Mouse (Mus musculus): ENCODE results near the gene Clrn1. TPM values are rescaled to one million over a fixed set of nuclear protein-coding genes. Genes with fewer than 3 reads are reported as not detected.
"Not testable (repeated sequence)": the region's sequence is repeated elsewhere in the genome, so short reads cannot be mapped to it uniquely, and the experiment has no call there.

Gene Clrn1
- not detected for total RNA-seq (2021)
- long read RNA-seq, experiment 1, result 0 reads
- long read RNA-seq, experiment 2, result 0 reads

DNA sequence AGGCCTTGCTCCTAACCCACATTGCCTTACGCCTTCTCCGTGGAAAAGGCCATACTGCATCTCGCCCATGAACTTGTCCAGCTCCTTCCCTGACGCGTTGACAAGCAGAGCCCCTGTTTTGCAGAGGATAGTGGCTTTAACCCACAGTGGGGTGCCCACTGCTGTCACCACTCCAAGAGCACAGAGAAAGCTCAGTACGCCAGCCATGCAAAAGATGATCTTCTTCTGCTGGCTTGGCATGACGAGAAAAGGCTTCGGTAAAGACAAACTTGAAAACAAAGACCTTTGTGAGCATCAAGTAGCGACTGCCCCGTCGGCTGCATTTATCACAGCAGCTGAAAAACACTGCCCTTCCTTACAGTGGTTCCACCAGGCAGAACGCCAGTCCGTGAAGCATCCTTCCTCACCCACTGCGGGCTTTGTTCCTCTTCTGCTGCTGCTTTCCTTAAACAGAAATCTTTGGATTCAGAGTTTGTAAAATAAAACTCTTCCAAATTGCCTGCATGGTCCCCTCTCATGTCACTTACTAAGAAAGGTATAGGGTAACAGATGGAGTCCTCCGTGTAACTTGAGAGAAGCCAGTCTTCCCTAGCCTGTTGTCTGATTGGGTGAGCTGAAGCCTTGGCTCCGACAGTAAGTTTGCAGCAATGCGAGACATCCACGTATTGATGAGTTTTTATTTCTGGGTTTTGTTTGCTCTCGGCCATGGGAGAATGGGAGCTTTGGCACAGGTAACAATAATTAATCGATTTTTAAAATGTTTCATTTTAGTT lies at the start of gene Clrn1:
Gene Clrn1, minus strand, starts transcription at position 540 of the 773 bp plus-strand sequence.
- intact Hi-C loops (cut with DNase I; ENCODE audit: low total_unique reads), result no loop called here
- no peak for DNase-seq

DNA sequence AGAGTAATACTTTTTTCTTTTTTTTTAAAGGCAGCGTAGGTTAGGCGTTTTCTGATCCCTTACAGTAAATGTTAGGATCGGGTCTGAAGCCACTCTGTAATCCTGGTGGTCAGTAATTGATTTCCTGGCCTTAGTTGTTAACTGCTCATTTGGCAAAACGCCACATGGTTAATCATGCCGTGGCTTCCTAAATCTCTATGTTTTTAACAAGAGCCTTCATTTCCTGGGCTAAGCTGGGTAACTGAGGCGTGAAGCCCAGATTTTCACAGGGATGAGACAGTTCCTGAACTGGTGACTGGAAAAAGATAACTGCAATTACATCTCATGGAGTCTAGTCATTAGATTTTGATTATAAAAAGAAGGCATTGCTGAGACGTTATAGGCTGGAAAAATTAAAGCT lies 38.9 kb upstream of the Clrn1 start:
- DNase-seq, result no peak
- intact Hi-C loops (cut with DNase I; ENCODE audit: low total_unique reads), result no loop called here

DNA sequence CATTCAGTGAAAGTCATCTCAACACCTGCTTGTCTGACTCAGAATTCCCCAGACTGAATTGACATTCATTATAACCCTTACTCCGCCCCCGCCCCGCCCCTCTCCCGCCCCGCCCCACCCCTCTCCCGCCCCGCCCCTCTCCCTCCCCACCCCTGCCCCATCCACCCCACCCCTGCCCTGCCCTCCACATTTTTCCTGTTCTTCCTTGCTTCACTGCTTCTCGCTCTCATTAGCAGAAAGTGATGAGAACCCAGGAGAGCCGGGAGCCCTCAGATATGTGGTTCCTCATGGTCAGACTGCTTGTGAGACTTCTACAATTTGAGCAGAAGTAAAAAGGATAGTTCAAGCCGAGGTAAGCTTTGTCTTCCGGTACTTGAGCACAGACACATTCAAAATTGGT lies 38.0 kb upstream of the Clrn1 start:
- DNase-seq, result no peak
- intact Hi-C loops (cut with DNase I; ENCODE audit: low total_unique reads), result no loop called here

DNA sequence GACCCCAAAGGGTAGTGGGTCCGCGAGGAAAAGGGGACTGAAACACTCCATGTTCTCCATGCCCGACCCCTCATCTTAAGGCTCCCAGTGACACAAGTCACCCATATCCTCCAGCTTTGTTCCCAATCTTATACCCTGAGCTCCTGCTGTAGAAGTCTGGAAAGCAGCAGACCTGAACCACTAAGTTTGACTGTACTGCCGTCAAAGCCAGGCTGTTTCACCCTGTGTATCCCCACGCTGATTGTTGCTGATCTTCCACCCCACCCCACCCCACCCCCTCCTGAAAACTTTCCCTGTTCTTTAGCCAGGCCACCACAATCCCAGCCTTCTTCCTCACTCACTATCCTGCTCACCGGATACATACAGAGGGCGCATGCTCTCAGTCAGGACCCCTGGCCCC lies 37.5 kb upstream of the Clrn1 start:
- intact Hi-C loops (cut with DNase I; ENCODE audit: low total_unique reads), result no loop called here
- no peak for DNase-seq

DNA sequence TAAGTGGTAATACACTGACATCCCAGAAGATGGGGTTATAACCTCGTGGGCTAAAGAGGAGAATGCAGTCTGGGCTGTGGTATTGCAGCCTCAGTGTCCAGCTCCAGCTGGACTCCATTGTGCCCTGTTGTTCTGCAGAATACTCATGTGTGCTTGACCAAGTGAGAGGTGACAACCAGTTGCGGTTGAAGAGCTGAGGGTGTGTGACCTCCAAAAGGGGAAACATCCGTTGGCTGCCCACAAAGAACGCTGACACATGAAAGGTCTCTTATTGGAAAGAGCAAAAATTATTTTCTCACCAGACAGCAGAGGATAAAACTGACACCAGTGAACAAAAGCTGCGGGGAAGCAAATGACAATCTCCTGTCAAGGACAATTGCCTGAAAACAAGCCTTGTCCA lies 36.2 kb upstream of the Clrn1 start:
- intact Hi-C loops (cut with DNase I; ENCODE audit: low total_unique reads), result no loop called here

DNA sequence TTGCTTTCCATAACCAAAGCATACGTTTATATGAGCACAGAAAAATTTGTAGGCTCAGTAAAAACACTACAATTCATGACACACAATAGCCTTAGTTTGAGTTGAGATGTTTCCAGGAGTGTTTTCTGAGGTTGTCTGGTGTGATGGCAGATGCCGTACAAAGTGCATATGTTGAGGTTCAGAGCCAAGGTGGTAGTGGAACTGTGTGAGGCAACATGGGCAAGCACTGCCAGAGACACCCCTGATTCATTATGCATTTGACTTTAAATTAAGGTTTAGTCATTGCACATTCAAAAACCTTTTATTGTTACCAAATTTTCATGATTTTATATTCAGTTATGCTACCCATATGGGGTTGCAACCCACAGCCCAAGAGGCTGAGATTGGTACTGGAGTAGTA lies 19.5 kb upstream of the Clrn1 start:
- intact Hi-C loops (cut with DNase I; ENCODE audit: low total_unique reads), result no loop called here

More for the DNA sequence above, 36.2 kb upstream of the Clrn1 start:
- no peak for DNase-seq

DNA sequence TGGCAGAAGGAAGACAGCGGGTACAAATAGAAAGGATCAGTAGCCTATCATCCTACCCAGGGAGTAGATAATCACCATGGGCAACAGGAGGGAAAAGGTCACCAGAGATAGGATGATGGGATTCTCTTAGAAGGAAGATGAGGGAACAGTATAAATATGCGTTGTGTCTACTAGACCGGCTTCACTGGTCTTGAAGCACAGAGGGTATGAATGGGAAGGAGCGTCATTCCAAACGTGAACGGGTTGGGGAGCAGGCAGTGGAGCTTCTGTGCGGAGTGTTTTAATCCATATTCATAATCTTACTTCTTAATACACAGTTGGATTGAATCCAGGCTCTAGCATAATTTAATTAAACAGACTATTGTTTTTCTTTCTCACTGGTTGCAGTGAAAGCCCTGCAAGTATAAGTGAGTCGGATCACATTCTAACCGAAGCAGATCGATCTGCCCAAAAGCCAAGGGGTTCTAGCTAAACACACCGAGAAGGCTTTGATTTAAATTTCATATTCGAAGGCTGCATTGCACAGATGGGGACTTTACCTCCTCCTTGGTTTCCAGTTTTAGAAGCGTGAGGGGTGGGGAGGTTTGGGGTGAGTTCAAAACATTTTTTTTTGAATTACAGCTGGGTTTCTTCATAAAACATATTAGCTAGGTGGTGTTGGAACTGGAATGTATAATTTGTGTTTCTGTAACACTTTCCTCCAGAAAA lies 17.1 kb upstream of the Clrn1 start:
- intact Hi-C loops (cut with DNase I; ENCODE audit: low total_unique reads), result no loop called here

More for the DNA sequence above, 19.5 kb upstream of the Clrn1 start:
- no peak for DNase-seq

DNA sequence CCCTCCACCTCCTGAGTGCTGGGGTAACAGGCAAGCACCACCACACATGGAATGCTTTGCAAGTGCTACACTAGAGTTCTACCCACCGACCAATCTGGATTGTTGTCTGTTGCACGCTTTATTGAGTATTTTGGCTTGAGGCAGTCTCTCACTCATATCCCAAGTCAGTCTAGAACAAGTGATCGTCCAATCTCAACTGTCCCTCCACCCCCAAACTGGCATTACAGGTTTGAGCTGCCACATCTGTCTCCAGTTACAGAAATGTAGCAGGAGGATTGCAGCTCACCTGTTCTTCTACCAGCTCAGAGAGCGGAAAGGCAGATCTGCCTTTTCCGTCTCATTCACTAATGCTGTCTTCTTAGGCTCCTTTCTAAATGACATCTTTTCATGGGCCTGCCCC lies 10.0 kb upstream of the Clrn1 start:
- intact Hi-C loops (cut with DNase I; ENCODE audit: low total_unique reads), result no loop called here
- no peak for DNase-seq

More for the DNA sequence above, 17.1 kb upstream of the Clrn1 start:
- no peak for DNase-seq

DNA sequence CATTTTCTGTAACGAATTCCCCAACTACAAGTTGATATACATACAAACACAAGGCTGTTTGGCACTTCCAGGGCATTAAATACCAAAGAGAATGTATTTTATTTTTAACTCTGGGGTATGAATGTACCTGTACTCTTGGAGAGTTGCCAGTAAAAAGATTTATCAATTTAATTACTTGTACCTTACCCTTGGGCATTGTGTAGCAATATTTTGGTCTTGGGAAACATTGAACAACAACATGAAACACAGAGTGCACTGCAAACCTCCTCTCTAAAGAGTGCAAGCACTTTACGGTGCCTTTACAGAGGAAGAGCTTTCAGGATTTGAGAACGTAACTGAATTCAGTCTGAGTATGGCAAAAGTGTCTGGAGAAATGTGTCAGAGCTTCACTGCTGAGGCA lies 9.4 kb upstream of the Clrn1 start:
- intact Hi-C loops (cut with DNase I; ENCODE audit: low total_unique reads), result no loop called here
- no peak for DNase-seq

DNA sequence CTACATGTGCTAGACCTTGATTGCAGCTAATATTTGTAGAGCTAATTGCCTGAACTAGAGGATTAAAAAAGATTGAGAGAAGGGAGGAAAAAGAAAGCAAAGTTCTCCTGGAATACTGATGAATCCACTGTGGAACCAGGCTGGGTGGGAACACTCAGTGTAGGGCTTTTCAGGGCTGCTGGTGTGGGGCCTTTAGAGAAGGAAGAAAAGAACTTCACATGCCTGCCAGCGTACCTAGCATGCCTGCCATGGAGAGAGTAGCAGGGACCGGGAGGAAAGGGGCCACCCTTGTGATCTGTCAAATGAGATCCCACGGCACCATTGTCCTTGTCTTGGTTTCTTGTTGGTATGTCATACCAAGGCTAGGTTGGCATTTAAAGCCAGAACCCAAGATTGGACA lies 4.5 kb upstream of the Clrn1 start:
- DNase-seq, result no peak
- intact Hi-C loops (cut with DNase I; ENCODE audit: low total_unique reads), result no loop called here

DNA sequence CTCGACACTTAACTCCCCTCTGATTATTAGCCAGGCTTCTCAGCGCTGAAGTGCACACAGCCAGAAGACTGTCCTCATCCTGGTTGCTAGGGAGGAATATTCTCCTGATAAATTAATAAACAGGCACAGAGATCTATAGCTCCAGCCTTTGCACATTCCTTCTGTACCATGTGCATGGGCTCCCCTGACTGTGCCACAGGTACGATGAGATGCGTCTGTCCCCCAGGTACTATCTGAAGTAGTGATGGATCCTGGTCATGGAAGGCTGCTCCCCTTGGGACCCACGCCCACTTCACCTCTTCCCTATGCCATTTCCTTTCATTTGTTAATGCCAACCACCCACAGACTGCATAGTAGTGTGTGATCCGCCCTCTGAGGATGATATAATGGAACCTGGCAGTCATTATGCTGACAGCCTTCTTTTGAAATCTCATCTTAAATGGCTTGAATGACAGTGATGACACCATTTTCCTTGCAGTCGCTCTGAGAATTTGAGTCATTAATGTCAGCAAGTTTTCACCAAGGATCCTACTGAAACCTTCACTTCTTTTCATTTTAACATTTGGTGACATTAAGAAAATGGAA lies 3.1 kb upstream of the Clrn1 start:
- no peak for DNase-seq

DNA sequence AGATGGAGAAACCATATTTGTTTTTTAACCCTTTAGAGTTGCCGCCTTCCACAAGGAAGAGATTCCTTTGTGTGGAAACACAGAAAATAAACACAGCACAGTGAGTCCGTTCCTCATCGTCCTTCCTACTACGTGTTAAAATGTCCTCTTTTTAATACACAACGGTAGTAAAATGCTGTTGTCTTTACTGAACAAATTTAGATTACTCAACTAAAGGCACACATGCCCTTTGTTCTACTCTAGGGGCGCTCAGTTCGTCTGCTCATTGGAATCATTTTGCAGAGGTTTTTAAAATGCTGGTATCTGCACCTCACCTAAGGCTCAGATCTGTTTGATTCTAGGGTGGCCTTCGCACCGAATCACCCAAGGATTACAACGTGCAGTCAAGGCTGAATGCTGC lies 2.6 kb upstream of the Clrn1 start:
- no peak for DNase-seq
- intact Hi-C loops (cut with DNase I; ENCODE audit: low total_unique reads), result no loop called here

More for the DNA sequence above, 3.1 kb upstream of the Clrn1 start:
- intact Hi-C loops (cut with DNase I; ENCODE audit: low total_unique reads), result no loop called here

DNA sequence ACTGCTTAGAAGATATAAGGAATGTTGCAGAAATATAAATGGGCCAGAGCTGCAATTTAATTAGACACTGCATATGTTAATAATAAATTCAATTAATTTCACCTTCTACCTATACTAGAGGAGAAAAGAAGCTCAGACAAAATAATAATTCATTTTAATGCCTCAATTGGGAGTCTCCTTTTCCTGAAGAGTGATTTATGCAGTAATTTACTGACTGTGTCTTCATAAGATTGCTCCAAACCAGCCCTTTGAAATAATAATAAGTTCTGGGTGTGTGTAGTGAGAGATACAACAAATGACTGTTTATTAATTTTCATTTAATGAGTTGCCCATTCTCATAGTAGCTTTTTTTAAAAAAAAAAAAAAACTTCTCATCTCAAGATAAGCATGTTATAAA lies 1.6 kb downstream of the Clrn1 start:
- intact Hi-C loops (cut with DNase I; ENCODE audit: low total_unique reads), result no loop called here
- DNase-seq, result no peak

DNA sequence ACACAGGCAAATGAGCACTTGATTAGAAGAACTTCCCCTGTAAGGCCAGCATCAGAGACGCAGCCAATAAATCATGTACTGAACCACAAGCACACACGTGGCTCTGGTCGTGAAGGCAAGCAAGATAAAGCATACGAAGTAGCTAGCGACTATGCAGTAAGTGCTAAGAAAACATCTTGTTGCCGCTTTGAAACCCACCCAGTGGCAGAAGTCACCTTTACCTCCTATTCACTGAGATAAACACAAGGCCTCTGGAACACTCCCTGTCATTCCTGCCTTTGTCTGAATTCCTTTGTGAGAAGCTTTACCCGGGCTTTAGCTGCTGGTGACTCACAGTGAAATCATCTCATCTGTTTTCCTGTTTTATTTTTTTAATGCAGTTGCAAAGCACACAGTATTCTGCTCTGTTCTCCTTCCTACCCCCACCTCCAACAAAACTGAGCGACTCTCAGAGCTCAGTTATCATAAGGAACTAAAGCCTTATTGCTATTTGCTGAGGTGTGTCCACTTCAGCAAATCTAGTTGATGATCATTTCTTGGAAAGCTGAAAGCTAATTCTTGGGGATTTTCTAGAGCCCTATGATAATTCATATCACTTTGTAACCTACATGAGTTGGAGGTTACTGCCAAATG lies 2.1 kb downstream of the Clrn1 start:
- no peak for DNase-seq
- intact Hi-C loops (cut with DNase I; ENCODE audit: low total_unique reads), result no loop called here

DNA sequence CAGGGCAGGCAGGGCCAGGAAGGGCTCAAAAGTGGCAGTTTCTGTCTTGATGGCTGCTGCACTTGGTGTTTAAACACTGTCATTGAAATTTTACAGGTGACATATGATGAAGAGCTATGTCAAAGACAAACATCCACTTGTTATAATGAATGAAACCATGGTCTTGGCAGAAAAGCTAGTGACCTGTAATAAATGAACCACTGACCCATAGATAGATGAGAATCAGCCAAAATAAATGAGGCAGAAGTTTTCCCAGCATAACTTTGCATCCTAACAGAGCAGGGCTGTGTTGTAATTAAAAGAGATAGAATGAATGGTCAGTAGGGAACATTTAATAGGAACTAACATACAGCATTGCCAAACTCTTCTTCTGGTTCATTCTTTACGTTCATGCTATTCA lies 4.1 kb downstream of the Clrn1 start:
- no peak for DNase-seq
- intact Hi-C loops (cut with DNase I; ENCODE audit: low total_unique reads), result no loop called here

DNA sequence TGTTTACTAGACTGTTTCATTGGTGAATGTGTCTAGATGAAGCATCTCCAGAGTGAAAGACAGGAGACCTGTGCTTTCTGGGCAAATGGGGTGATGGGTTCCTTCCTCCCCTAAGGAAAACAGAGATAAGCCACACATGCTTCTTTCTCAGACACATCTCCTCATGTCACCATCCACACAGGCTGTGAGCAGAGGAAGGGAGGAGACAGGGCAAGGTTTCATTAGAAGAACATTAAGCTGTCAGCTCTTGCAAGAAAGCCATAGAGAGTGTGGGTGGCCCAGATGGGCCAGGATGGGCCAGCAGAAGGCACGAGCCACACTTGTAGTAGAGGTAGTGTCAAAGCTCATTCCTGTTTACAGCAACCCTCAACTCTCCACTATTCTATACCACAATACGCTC lies 5.0 kb downstream of the Clrn1 start:
- intact Hi-C loops (cut with DNase I; ENCODE audit: low total_unique reads), result no loop called here
- DNase-seq, result no peak

DNA sequence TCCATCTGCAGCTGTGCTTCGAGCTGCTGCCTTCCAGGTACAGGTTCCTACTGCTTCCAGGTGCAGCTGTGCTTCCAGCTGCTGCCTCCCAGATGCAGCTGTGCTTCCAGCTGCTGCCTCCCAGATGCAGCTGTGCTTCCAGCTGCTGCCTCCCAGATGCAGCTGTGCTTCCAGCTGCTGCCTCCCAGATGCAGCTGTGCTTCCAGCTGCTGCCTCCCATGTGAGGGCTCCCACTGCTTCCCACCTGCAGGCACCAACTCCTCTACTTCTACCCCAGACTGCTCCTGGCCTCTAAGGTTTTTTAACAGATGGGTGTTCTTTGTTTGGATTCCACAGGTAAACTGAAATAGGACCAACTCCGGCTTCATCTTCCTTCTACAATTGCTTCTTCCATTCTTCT lies 13.3 kb downstream of the Clrn1 start:
- intact Hi-C loops (cut with DNase I; ENCODE audit: low total_unique reads); DNase-seq: not testable (repeated sequence)

DNA sequence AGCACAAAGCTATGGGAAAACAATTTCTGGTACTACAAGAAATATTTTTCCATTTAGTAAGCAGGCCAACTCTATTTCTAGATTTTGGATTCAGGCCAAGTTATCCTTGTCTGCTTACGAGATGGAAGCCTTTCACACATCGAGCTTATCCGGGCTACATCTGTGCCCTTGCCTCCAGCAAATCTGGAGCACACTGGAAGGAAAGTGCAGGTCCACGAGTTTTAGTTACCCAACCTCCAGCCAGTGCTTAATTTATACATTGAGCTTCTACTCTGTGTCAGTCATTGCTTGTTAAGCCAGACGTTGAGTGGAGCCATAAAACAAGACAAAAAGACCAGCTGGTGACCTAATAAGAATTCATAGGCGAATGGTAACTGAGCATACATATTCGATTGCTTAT lies 19.4 kb downstream of the Clrn1 start:
- DNase-seq, result no peak
- intact Hi-C loops (cut with DNase I; ENCODE audit: low total_unique reads), result no loop called here

DNA sequence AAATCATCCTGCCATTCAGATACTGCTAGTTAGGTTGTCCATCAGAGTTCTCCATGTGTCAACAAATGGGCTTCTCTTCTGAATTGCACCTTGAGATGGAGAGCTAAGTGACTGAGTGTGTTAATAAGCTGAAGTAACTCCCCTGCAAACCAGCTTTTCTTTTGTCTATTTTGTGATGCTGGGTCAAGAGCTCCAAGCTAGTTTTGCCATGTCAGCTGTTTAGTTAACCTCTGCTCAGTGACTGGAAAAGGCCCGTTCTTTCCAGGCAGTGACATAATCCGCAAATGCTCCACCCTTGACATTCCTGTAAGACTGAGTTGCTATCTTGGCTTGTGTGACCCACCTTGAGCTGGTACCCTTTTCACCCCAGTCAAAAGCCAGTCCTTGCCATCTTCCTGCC lies 22.2 kb downstream of the Clrn1 start:
- intact Hi-C loops (cut with DNase I; ENCODE audit: low total_unique reads), result no loop called here
- no peak for DNase-seq

DNA sequence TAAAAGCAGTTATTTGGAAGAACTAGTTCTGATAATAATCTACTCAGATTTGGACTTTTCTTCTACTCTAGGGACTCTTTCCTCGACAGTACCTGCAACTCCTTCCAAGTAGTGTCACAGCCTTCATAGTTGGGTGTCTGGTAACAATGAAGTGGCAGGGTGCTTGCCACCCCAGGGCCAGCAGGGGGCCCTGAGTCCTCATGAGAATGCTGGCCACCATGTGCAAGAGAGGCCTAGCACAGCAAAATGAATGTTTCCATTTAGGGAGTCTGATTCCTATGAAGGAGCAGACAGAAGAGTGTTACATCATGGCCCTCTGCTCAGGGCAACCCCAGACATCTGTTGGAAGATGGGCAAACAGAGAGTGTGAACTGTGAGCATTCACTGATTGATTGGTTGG lies 41.7 kb downstream of the Clrn1 start:
- intact Hi-C loops (cut with DNase I; ENCODE audit: low total_unique reads), result no loop called here
- DNase-seq, result no peak
